Mouse (Mus musculus): Measurements from ENCODE around the gene Nek1. TPM values are rescaled to one million over a fixed set of nuclear protein-coding genes. Genes with fewer than 3 reads are reported as not detected.

Gene Nek1
- polyA plus RNA-seq, 1 experiment from 2014 or later, result 20.2 TPM

GRCm38 (mm10) chr8:61158540-61158939 is 165.5 kb downstream of the Nek1 start:
- H3K4me3 ChIP-seq (replicated peaks), result no peak overlapping the region
- no peak overlapping the region for H3K4me2 ChIP-seq (replicated peaks)
- H3K27me3 ChIP-seq, result no peaks in the 10 kb centered on the region
- H3K27ac ChIP-seq (replicated peaks), result no peak overlapping the region
- H3K9ac ChIP-seq, result no peak overlapping the region
- no peaks in the 10 kb centered on the region for H3K36me3 ChIP-seq
- no peaks in the 10 kb centered on the region for H3K4me1 ChIP-seq
- 61% methylated on average over 3 of the region's 3 CpGs for WGBS
- no peaks in the 10 kb centered on the region for H3K9me3 ChIP-seq (replicated peaks)
- no peak for ATAC-seq (ENCODE audit: insufficient number of reproducible peaks, low FRiP score, low TSS enrichment, low read depth)

GRCm38 (mm10) chr8:61161461-61162185 is 168.6 kb downstream of the Nek1 start:
- no peak overlapping the region for H3K9ac ChIP-seq
- H3K4me2 ChIP-seq (replicated peaks), result no peak overlapping the region
- WGBS, result 83% methylated on average over 6 of the region's 6 CpGs
- H3K9me3 ChIP-seq (replicated peaks), result no peaks in the 10 kb centered on the region
- no peak overlapping the region for H3K27ac ChIP-seq (replicated peaks)
- no peaks in the 10 kb centered on the region for H3K36me3 ChIP-seq
- H3K27me3 ChIP-seq, result no peaks in the 10 kb centered on the region
- ATAC-seq (ENCODE audit: insufficient number of reproducible peaks, low FRiP score, low TSS enrichment, low read depth), result no peak
- H3K4me3 ChIP-seq (replicated peaks), result no peak overlapping the region
- no peaks in the 10 kb centered on the region for H3K4me1 ChIP-seq

- Histone ChIP-seq H3K4me2 (replicated peaks) (no peak overlapping the region), H3K27me3 (no peaks in the 10 kb centered on the region), H3K9me3 (replicated peaks) (no peaks in the 10 kb centered on the region), H3K4me1 (no peaks in the 10 kb centered on the region), H3K9ac (no peak overlapping the region), H3K36me3 (no peaks in the 10 kb centered on the region), H3K4me3 (replicated peaks) (no peak overlapping the region), H3K27ac (replicated peaks) (no peak overlapping the region)
- ATAC-seq (ENCODE audit: insufficient number of reproducible peaks, low FRiP score, low TSS enrichment, low read depth), result no peak
- 46% methylated on average over 1 of the region's 1 CpGs for WGBS
These were observed 169.2 kb downstream of the Nek1 start for GRCm38 (mm10) chr8:61162186-61162566.

- Histone ChIP-seq H3K4me2 (replicated peaks) (no peak overlapping the region), H3K27me3 (no peaks in the 10 kb centered on the region), H3K9ac (no peak overlapping the region), H3K4me3 (replicated peaks) (no peak overlapping the region), H3K27ac (replicated peaks) (no peak overlapping the region), H3K4me1 (no peaks in the 10 kb centered on the region), H3K9me3 (replicated peaks) (no peaks in the 10 kb centered on the region), H3K36me3 (no peaks in the 10 kb centered on the region)
- ATAC-seq (ENCODE audit: insufficient number of reproducible peaks, low FRiP score, low TSS enrichment, low read depth), result no peak
- 48% methylated on average over 3 of the region's 3 CpGs for WGBS
These were observed 178.6 kb downstream of the Nek1 start for GRCm38 (mm10) chr8:61171546-61171945.

GRCm38 (mm10) chr8:61173921-61174492 is 181.0 kb downstream of the Nek1 start:
- H3K9ac ChIP-seq, result no peak overlapping the region
- H3K27ac ChIP-seq (replicated peaks), result no peak overlapping the region
- no peak overlapping the region for H3K4me3 ChIP-seq (replicated peaks)
- ATAC-seq (ENCODE audit: insufficient number of reproducible peaks, low FRiP score, low TSS enrichment, low read depth), result no peak
- no peaks in the 10 kb centered on the region for H3K9me3 ChIP-seq (replicated peaks)
- WGBS, result 63% methylated on average over 7 of the region's 7 CpGs
- no peaks in the 10 kb centered on the region for H3K27me3 ChIP-seq
- no peak overlapping the region for H3K4me2 ChIP-seq (replicated peaks)
- H3K4me1 ChIP-seq, result no peaks in the 10 kb centered on the region
- H3K36me3 ChIP-seq, result no peaks in the 10 kb centered on the region

GRCm38 (mm10) chr8:61175876-61176275 is 182.9 kb downstream of the Nek1 start:
- Histone ChIP-seq H3K4me2 (replicated peaks) (no peak overlapping the region), H3K4me1 (no peaks in the 10 kb centered on the region), H3K27ac (replicated peaks) (no peak overlapping the region), H3K36me3 (no peaks in the 10 kb centered on the region), H3K9ac (no peak overlapping the region), H3K9me3 (replicated peaks) (no peaks in the 10 kb centered on the region), H3K4me3 (replicated peaks) (no peak overlapping the region), H3K27me3 (no peaks in the 10 kb centered on the region)
- ATAC-seq (ENCODE audit: insufficient number of reproducible peaks, low FRiP score, low TSS enrichment, low read depth), result no peak
- 88% methylated on average over 2 of the region's 2 CpGs for WGBS

GRCm38 (mm10) chr8:61177680-61178593 is 184.9 kb downstream of the Nek1 start:
- Histone ChIP-seq H3K4me3 (replicated peaks) (no peak overlapping the region), H3K36me3 (no peaks in the 10 kb centered on the region), H3K9me3 (replicated peaks) (no peaks in the 10 kb centered on the region), H3K4me1 (no peaks in the 10 kb centered on the region), H3K4me2 (replicated peaks) (no peak overlapping the region), H3K27me3 (no peaks in the 10 kb centered on the region), H3K9ac (no peak overlapping the region), H3K27ac (replicated peaks) (no peak overlapping the region)
- 71% methylated on average over 12 of the region's 12 CpGs for WGBS
- ATAC-seq (ENCODE audit: insufficient number of reproducible peaks, low FRiP score, low TSS enrichment, low read depth), result no peak

GRCm38 (mm10) chr8:61178594-61179140 is 185.7 kb downstream of the Nek1 start:
- WGBS, result 75% methylated on average over 11 of the region's 11 CpGs
- Histone ChIP-seq H3K36me3 (no peaks in the 10 kb centered on the region), H3K9ac (no peak overlapping the region), H3K4me1 (no peaks in the 10 kb centered on the region), H3K27me3 (no peaks in the 10 kb centered on the region), H3K9me3 (replicated peaks) (no peaks in the 10 kb centered on the region), H3K27ac (replicated peaks) (no peak overlapping the region), H3K4me3 (replicated peaks) (no peak overlapping the region), H3K4me2 (replicated peaks) (no peak overlapping the region)
- ATAC-seq (ENCODE audit: insufficient number of reproducible peaks, low FRiP score, low TSS enrichment, low read depth), result no peak

Other genes with a start within 250 kb of the Nek1 start
- 85.4 and 87.2 TPM in 2 replicates for gene Hpf1, start 102.8 kb upstream of the Nek1 start, polyA plus RNA-seq (2015; fragmentation: Nextera tagmentation; extraction: Ambion mirVana)
- gene Clcn3, start 9.9 kb upstream of the Nek1 start, polyA plus RNA-seq (2015; fragmentation: Nextera tagmentation; extraction: Ambion mirVana), result 16.4 and 17.3 TPM in 2 replicates
- 12.2 and 13.0 TPM in 2 replicates for gene Sh3rf1, start 230.7 kb downstream of the Nek1 start, polyA plus RNA-seq (2015; fragmentation: Nextera tagmentation; extraction: Ambion mirVana)

All from embryonic facial prominence, embryonic 15.5 days (tissue).